Mouse (Mus musculus): ENCODE results near the gene Pik3r1. TPM values are rescaled to one million over a fixed set of nuclear protein-coding genes. Genes with fewer than 3 reads are reported as not detected.

Gene Pik3r1
- total RNA-seq, 2 experiments from 2014 or later, result 41.3 to 52.1 TPM

- intact Hi-C loops (cut with DNase I), result no loop called here
These were observed 55.1 kb downstream of the Pik3r1 start for GRCm38 (mm10) chr13:101712720-101713428.

GRCm38 (mm10) chr13:101712099-101712498 is 55.9 kb downstream of the Pik3r1 start:
- intact Hi-C loops (cut with DNase I), result no loop called here
- peak; percentile 21 for DNase-seq
- no peak for TF ChIP-seq CTCF (IDR thresholded peaks at IDR 0.05)
- Histone ChIP-seq H3K4me3 (peak overlapping the region; percentile 45), H3K27ac (peak overlapping the region; percentile 74)

More at GRCm38 (mm10) chr13:101712720-101713428, 55.1 kb downstream of the Pik3r1 start:
- Histone ChIP-seq H3K4me3 (peak overlapping the region; percentile 45), H3K27ac (peak overlapping the region; percentile 74)
- peak; percentile 27 for DNase-seq
- TF ChIP-seq CTCF (IDR thresholded peaks at IDR 0.05), result no peak

GRCm38 (mm10) chr13:101711301-101711700 is 56.7 kb downstream of the Pik3r1 start:
- DNase-seq, result no peak
- TF ChIP-seq CTCF (IDR thresholded peaks at IDR 0.05), result no peak
- intact Hi-C loops (cut with DNase I), result no loop called here
- Histone ChIP-seq H3K4me3 (no peak overlapping the region), H3K27ac (peak overlapping the region; percentile 74; the same call in 1 of the 2 replicates)

GRCm38 (mm10) chr13:101709788-101710187 is 58.2 kb downstream of the Pik3r1 start:
- TF ChIP-seq CTCF (IDR thresholded peaks at IDR 0.05), result no peak
- intact Hi-C loops (cut with DNase I), result no loop called here
- no peak overlapping the region for H3K4me3 ChIP-seq
- no peak for DNase-seq
- H3K27ac ChIP-seq, result no peak overlapping the region

GRCm38 (mm10) chr13:101707226-101707625 is 60.8 kb downstream of the Pik3r1 start:
- intact Hi-C loops (cut with DNase I), result no loop called here
- TF ChIP-seq CTCF (IDR thresholded peaks at IDR 0.05), result no peak
- DNase-seq, result no peak
- no peak overlapping the region for H3K27ac ChIP-seq
- H3K4me3 ChIP-seq, result no peak overlapping the region

GRCm38 (mm10) chr13:101706426-101706825 is 61.6 kb downstream of the Pik3r1 start:
- no peak for TF ChIP-seq CTCF (IDR thresholded peaks at IDR 0.05)
- intact Hi-C loops (cut with DNase I), result no loop called here

GRCm38 (mm10) chr13:101702096-101702775 is 65.8 kb downstream of the Pik3r1 start:
- intact Hi-C loops (cut with DNase I), result no loop called here
- TF ChIP-seq CTCF (IDR thresholded peaks at IDR 0.05), result no peak
- DNase-seq, result no peak
- Histone ChIP-seq H3K4me3 (no peak overlapping the region), H3K27ac (no peak overlapping the region)

More at GRCm38 (mm10) chr13:101706426-101706825, 61.6 kb downstream of the Pik3r1 start:
- Histone ChIP-seq H3K27ac (no peak overlapping the region), H3K4me3 (no peak overlapping the region)
- no peak for DNase-seq

- TF ChIP-seq CTCF (IDR thresholded peaks at IDR 0.05), result no peak
- intact Hi-C loops (cut with DNase I), result no loop called here
- DNase-seq, result no peak
- Histone ChIP-seq H3K4me3 (no peak overlapping the region), H3K27ac (no peak overlapping the region)
These were observed 66.4 kb downstream of the Pik3r1 start for GRCm38 (mm10) chr13:101701632-101702031.

- intact Hi-C loops (cut with DNase I), result loop anchor here (5.0 to 10.0 kb wide), 2 partner anchors 385 to 1017 kb away; no protein-coding TSS in a partner anchor
- Histone ChIP-seq H3K4me3 (no peak overlapping the region), H3K27ac (no peak overlapping the region)
- no peak for TF ChIP-seq CTCF (IDR thresholded peaks at IDR 0.05)
- DNase-seq, result no peak
These were observed 68.3 kb downstream of the Pik3r1 start for GRCm38 (mm10) chr13:101699742-101700141.

GRCm38 (mm10) chr13:101697966-101698365 is 70.1 kb downstream of the Pik3r1 start:
- intact Hi-C loops (cut with DNase I), result loop anchor here (5.0 to 10.0 kb wide), 2 partner anchors 383 to 1016 kb away; no protein-coding TSS in a partner anchor
- Histone ChIP-seq H3K4me3 (no peak overlapping the region), H3K27ac (peak overlapping the region; percentile 83; the same call in 1 of the 2 replicates)
- DNase-seq, result no peak
- TF ChIP-seq CTCF (IDR thresholded peaks at IDR 0.05), result no peak

GRCm38 (mm10) chr13:101697461-101697860 is 70.6 kb downstream of the Pik3r1 start:
- no peak for DNase-seq
- H3K4me3 ChIP-seq, result no peak overlapping the region
- 0 out of 2 replicates have a peak overlapping the region, but pooled peaks have one; percentile 83 for H3K27ac ChIP-seq
- intact Hi-C loops (cut with DNase I), result loop anchor here (5.0 to 10.0 kb wide), 2 partner anchors 383 to 1015 kb away; no protein-coding TSS in a partner anchor
- TF ChIP-seq CTCF (IDR thresholded peaks at IDR 0.05), result no peak

- Histone ChIP-seq H3K27ac (peak overlapping the region; percentile 83), H3K4me3 (no peak overlapping the region)
- intact Hi-C loops (cut with DNase I), result loop anchor here (5.0 to 10.0 kb wide), 2 partner anchors 382 to 1015 kb away; no protein-coding TSS in a partner anchor
- no peak for TF ChIP-seq CTCF (IDR thresholded peaks at IDR 0.05)
- peak; percentile 32 for DNase-seq
These were observed 71.2 kb downstream of the Pik3r1 start for GRCm38 (mm10) chr13:101696827-101697226.

GRCm38 (mm10) chr13:101696316-101696715 is 71.7 kb downstream of the Pik3r1 start:
- intact Hi-C loops (cut with DNase I), result loop anchor here (5.0 to 10.0 kb wide), 2 partner anchors 382 to 1014 kb away; no protein-coding TSS in a partner anchor
- no peak for DNase-seq
- peak overlapping the region; percentile 51 for H3K4me3 ChIP-seq
- TF ChIP-seq CTCF (IDR thresholded peaks at IDR 0.05), result no peak
- peak overlapping the region; percentile 83 for H3K27ac ChIP-seq
